Mouse (Mus musculus) gastrocnemius, adult 18-20 months (tissue): Measurements from ENCODE around the gene Pdgfb. TPM values are rescaled to one million over a fixed set of nuclear protein-coding genes. Genes with fewer than 3 reads are reported as not detected.

Experiments
- DNase-seq: peaks from one replicate; pipeline ENCODE4 v3.0.0; 2021; ENCODE audit warnings: low spot score
- microRNA-seq: library from miRNA; unstranded; fragments of <30 nt; microRNA quantifications from one replicate; pipeline ENCODE4 v1.2.0, GENCODE M21; 2021
- total RNA-seq, 2 experiments: library from RNA; stranded (reverse); gene quantifications; 2 replicates each; pipeline ENCODE4 v1.2.3; 2021

The Pdgfb gene
- total RNA-seq, 2 experiments from 2014 or later = 12.9 to 22.1 TPM

GRCm38 (mm10) chr15:79962661-79963060 is 52.1 kb downstream of the Pdgfb start:
- DNase-seq = no peak

GRCm38 (mm10) chr15:79961366-79961921 is 53.3 kb downstream of the Pdgfb start:
- peak; percentile 39 for DNase-seq

- no peak for DNase-seq
Measured at GRCm38 (mm10) chr15:79958418-79958817, 56.4 kb downstream of the Pdgfb start.

- DNase-seq = no peak
Measured at GRCm38 (mm10) chr15:79956559-79956958, 58.2 kb downstream of the Pdgfb start.

- DNase-seq = no peak
Measured at GRCm38 (mm10) chr15:79953470-79953869, 61.3 kb downstream of the Pdgfb start.

GRCm38 (mm10) chr15:79952504-79953231 is 62.1 kb downstream of the Pdgfb start:
- no peak for DNase-seq

GRCm38 (mm10) chr15:79951730-79952503 is 62.9 kb downstream of the Pdgfb start:
- no peak for DNase-seq

GRCm38 (mm10) chr15:79951226-79951625 is 63.6 kb downstream of the Pdgfb start:
- no peak for DNase-seq

- peak; percentile 39 for DNase-seq
Measured at GRCm38 (mm10) chr15:79950250-79951025, 64.3 kb downstream of the Pdgfb start.

- DNase-seq = peak; percentile 52
Measured at GRCm38 (mm10) chr15:79947681-79948080, 67.1 kb downstream of the Pdgfb start.

GRCm38 (mm10) chr15:79946790-79947189 is 68.0 kb downstream of the Pdgfb start:
- DNase-seq = no peak

- peak; percentile 91 for DNase-seq
Measured at GRCm38 (mm10) chr15:79946022-79946421, 68.8 kb downstream of the Pdgfb start.

Small RNA genes lying within 50 kb of the gene (microRNA-seq; reads per million reads assigned to microRNA genes)
- 4.4 reads per million, percentile 8 among the genes with 10 or more reads in this experiment for gene Mir7213

Other genes starting within 250 kb of the Pdgfb start
- gene Dnal4, start 237.1 kb downstream of the Pdgfb start, total RNA-seq = 1 to 10 TPM; 5.7 to 6.5 TPM
- under 1 TPM; 0.50 to 0.76 TPM for gene Nptxr, start 210.2 kb downstream of the Pdgfb start, total RNA-seq
- gene Npcd, start 180.7 kb downstream of the Pdgfb start, total RNA-seq = under 1 TPM in 1 of 2 experiments, not detected in 1; 0.55 TPM
- 1 to 10 TPM; 7.0 to 7.8 TPM for gene Cbx6, start 180.3 kb downstream of the Pdgfb start, total RNA-seq
- gene Apobec3, start 123.3 kb downstream of the Pdgfb start, total RNA-seq = 1 to 10 TPM; 1.6 to 2.3 TPM
- gene Cbx7, start 43.9 kb downstream of the Pdgfb start, total RNA-seq = 10 to 100 TPM; 20.5 to 22.9 TPM
- 10 to 100 TPM; 54.8 to 60.6 TPM for gene Syngr1, start 76.4 kb upstream of the Pdgfb start, total RNA-seq
- gene Rpl3, start 76.9 kb upstream of the Pdgfb start, total RNA-seq = 10 to 100 TPM; 37.2 to 48.3 TPM
- 10 to 100 TPM; 11.0 to 12.5 TPM for gene Tab1, start 118.2 kb upstream of the Pdgfb start, total RNA-seq
- gene Mgat3, start 158.7 kb upstream of the Pdgfb start, total RNA-seq = 1 to 10 TPM in 1 of 2 experiments, under 1 TPM in 1; 0.43 to 1.2 TPM
- 10 to 100 TPM; 20.4 to 23.0 TPM for gene Mief1, start 219.0 kb upstream of the Pdgfb start, total RNA-seq
- gene AC140267.1, start 220.9 kb upstream of the Pdgfb start, total RNA-seq = 1 to 10 TPM; 7.1 to 9.7 TPM
- 100 to 1,000 TPM; 141 to 165 TPM for gene Atf4, start 240.2 kb upstream of the Pdgfb start, total RNA-seq
- gene Rps19bp1, start 249.3 kb upstream of the Pdgfb start, total RNA-seq = 10 to 100 TPM; 10.8 to 15.3 TPM